Mouse (Mus musculus): Measurements from ENCODE around the gene Btn2a2.

- TF ChIP-seq CTCF (IDR thresholded peaks at IDR 0.05; ENCODE audit: low read depth, low read length) (no peak), GATA1 (IDR thresholded peaks at IDR 0.05; ENCODE audit: borderline replicate concordance, low read length) (no peak), TAL1 (conservative IDR thresholded peaks at IDR 0.05; ENCODE audit: low read depth, low read length) (no peak), POLR2AphosphoS5 (IDR thresholded peaks at IDR 0.05; ENCODE audit: insufficient replicate concordance, low read depth, low read length) (no peak)
Measured at GRCm38 (mm10) chr13:23517603-23518294, 29.1 kb upstream of the Btn2a2 start.

Measured in G1E (cell line).